Mouse (Mus musculus) retina, postnatal 1 day (tissue): ENCODE measurements around the gene Myo1a.
"Not testable (repeated sequence)": the region's sequence is repeated elsewhere in the genome, so short reads cannot be mapped to it uniquely, and the experiment has no call there.

Source experiments
- DNase-seq: peaks from one replicate; pipeline ENCODE4 v3.0.0-alpha.2; 2012

Myo1a gene

DNA sequence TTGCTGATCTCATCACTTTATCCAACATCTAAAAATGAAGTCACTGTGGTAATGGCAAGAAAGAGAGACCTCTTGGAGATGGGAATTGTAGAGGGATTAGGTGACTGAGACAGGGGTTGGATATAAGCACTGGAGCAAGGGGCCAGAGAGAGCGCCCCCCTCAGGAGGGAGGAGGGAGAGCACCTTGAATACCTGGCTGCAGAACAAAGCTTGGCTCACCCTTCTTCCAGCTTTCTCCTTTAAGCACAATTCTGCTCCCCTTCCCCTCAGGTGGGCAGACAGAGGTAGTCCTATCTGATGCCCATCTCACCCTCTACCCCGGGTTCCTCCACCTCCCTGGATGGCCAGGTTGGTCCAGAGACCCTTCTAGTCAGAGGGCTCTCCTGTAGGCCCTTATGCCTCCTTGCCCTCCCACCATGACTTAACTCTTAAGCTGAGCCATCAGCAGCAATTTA is at the start of gene Myo1a:
Myo1a (plus strand) TSS at position 405 of the 455 bp plus-strand sequence.
- no peak for DNase-seq

DNA sequence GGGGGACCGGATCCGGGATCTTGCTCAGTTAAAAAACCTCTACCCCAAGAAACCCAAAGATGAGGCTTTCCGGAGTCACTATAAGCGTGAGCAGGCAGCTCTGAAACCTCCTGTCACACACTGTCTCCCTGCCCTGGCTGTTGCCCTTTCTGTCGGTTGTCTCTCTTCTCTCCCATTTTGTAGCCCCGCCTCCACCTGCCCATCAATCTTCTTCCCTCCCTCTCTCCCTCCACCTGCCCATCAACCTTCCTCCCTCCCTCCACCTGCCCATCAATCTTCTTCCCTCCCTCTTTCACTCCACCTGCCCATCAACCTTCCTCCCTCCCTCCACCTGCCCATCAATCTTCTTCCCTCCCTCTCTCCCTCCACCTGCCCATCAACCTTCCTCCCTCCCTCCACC is 47.4 kb upstream of the Myo1a start:
- not testable (repeated sequence) for DNase-seq

DNA sequence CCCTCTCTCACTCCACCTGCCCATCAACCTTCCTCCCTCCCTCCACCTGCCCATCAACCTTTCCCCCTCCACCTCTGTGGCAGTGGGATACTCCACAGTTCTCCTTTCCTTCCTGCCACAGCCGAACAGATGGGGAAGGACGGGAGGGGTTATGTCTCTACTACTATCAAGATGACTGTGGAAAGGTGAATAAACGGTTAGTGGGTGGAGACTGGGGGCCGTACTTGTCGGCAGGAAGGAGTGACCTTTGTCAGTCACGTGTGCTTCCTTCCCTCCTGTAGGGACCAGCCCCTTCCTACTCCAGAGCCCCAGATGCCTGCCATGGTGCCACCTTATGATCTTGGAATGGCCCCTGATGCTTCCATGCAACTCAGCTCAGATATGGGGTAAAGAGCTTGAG is 46.9 kb upstream of the Myo1a start:
- DNase-seq, result no peak

DNA sequence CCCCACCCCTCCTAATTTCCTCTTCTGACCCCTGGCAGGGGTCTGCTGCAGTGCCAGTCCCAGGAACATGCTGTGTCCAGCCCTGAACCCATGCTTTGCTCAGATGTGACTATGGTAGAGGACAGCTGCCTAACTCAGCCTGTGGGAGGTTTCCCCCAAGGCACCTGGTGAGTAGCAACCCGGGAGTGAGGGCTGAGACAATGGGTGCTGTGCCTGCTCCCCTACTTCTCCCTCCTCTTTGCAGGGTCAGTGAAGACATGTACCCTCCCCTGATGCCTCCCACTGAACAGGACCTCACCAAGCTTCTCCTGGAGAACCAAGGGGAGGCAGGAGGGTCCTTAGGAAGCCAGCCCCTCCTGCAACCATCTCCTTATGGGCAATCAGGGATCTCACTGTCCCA is 45.4 kb upstream of the Myo1a start:
- no peak for DNase-seq

DNA sequence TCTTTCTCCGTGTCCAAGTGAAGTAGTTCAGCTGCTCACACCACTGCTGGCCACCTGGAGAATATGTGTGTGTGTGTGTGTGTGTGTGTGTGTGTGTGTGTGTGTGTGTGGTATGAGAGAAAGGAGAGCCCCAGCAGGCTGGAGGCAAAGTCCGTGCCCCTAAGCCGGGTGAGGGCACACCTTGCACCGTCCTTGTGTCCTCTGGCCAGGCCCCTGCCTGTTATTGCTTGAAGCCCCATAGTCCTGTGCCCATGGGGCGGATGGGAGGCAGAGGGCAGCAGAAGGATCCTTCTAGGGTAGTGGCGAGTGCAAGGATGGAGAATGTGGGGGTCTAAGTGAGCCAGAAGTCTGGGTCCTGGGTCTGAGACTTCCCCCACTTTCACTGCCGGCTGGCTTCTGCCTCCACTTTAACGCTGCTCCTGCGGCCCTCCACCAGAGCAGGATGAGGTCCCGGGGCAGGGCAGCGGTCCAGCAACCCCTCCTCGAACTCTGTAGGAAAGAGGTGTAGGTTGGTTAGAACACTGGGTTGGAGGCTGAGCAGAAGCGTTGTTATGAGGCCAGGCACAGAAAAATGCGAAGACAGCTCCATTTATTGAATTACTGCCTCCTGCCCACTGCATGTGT is 43.6 kb upstream of the Myo1a start:
- DNase-seq, result no peak

DNA sequence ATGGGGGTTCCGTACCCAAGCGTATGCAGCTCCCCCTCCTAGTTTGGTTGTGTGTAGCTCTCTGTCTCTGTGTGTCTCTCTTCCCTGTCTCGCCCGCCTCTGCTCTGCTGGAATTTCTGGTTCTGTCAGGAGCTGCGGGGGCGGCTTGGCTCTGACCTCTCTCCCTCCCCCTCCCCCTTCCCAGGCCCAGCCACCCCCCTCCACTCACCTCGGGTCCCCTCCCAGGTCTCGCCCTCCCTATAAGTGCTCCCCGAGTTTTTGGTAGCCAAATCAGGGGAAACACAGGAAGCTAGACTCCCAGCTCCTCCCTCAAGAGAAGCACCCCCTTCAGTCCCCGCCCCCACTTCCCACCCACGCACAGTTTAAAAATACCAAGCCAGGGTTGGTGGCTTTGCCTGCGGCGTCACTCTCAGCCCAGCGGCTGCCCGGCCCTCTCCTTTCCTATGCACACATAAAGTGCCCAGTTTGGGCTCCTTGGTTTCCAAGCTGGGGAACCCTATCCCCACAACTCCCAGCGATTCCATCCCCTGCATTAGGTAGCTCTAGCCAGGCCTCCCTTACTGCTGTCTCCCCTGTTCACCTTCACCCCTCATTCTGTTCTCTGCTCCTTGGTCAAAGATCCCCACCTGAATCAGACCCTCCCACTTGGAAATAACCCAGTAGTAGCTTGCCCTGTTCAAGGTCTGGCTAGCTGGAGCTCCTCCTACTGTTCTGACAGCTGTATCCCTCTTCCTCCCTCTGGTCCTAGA is 42.9 kb upstream of the Myo1a start:
- DNase-seq, result no peak

DNA sequence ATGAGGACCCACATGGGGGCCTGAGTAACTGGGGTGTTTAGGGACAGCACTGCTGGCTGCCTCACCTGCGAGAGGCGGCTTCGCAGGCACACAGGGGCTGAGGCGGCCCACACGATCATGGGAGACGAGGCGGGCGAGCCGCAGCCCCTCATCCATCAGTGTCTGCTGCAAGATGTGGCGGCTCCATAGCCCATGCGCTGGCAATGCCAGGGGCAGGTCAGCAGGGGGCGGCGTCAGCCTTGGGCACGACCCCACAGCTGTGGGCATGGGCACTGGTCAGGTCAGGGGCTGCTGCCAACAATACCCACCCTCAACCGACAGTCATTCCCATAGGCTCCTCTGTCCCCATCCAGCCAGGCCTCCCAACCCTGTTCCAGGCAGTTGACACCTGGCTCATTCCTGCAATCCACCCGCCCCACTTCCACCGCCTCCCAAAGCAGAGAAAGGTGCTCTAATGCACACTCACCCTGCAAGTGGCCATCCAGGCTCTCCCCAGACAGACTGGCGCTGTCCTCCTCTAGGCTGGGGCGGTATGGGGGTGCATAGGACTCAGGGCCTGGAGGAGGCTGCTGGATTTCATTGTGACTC is 42.2 kb upstream of the Myo1a start:
- peak; percentile 70 for DNase-seq

DNA sequence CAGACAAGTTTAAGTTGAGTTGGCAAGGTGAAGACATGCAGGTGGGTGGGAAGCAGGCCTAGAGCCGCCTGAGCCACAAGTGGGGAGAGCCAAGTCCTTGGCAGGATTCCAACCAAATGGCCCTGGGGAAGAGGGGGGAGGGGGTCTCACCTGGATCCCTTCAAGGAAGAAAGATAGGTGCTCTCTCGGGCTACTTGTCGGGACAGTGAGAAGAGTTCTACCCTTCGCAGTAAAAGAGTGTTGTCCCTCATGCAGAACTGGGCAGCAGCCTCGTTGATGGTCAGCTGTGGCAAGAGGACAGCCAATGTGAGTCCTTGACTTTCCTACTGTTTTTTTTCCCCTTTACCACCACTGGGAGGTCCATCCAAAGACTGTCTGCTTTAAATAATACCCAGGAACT is 41.4 kb upstream of the Myo1a start:
- DNase-seq, result no peak

DNA sequence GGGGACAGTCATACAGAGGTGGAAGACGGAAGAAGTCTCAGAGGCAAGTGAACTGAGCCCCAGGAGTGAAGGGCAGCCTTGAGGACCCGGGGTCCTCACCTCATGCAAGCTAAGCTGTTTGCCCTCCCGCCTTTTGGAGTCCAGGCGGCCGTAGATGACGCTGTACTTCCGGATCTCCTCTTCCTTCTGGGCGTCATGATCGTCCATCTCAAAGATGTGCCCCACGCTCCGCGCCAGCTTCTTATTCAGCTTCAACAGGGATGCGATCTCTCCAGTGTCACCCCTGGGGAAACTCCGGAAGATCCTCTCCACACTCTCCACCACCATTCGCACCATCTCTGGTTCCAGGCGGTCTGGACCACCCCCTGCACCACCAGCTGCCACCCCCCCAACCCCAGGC is 40.8 kb upstream of the Myo1a start:
- DNase-seq, result no peak

DNA sequence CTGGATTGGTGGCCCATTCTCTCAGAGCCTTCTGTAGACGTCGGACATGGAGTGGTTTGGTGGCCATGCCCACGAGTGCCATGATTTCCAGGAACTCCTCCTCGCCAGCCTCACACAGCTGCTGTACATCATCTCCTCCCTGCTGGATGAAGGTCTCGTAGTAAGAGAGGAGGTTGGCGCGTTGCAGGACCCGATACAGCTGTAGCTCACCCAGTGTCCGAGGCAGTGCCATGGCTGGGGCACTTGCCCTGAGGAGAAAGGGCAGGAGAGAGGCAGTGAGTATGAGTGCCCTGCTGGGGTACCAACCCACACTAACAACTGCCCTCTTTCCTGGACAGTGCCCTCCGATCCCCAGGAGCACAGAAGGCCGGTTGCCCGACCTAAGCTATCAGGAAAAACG is 40.1 kb upstream of the Myo1a start:
- no peak for DNase-seq

DNA sequence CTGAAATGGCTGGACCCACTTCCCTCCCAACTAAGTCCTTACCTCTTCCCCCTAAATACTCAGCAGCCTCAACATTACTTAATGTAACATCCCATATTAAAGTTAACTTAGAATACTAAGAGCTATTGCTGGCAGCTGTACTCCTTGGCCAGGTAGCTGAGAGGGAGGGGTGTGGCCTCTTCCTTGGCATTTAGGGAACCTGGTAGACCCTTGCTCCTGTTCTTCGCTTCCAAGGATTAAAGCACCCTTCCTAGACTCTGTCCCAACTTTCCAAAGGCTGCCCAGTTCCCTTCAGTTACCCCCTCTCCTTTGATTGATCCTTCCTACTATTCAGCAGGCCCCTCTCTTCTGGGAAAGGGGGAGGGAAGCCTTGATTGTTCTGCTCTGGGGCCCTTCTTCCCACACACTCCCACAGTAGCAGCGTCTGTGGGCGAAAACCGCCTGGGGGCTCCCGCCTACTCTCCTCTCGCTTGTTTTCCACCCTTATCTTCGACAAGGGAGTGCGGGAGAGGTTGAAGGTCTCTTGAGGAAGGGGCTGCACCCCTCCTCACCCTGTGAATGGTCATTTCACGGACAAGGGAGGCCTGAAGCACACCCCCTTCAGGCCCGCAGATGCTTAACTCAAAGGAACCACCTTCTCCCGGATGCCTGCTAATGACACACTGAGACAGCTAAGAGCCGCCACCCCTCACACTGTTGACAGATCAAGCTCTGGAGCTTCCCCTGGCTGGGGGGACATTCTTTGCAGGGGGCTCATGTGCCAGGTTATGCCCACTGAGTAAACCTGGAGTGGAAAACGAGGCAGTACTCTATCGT is 39.4 kb upstream of the Myo1a start:
- peak; percentile 47 for DNase-seq

DNA sequence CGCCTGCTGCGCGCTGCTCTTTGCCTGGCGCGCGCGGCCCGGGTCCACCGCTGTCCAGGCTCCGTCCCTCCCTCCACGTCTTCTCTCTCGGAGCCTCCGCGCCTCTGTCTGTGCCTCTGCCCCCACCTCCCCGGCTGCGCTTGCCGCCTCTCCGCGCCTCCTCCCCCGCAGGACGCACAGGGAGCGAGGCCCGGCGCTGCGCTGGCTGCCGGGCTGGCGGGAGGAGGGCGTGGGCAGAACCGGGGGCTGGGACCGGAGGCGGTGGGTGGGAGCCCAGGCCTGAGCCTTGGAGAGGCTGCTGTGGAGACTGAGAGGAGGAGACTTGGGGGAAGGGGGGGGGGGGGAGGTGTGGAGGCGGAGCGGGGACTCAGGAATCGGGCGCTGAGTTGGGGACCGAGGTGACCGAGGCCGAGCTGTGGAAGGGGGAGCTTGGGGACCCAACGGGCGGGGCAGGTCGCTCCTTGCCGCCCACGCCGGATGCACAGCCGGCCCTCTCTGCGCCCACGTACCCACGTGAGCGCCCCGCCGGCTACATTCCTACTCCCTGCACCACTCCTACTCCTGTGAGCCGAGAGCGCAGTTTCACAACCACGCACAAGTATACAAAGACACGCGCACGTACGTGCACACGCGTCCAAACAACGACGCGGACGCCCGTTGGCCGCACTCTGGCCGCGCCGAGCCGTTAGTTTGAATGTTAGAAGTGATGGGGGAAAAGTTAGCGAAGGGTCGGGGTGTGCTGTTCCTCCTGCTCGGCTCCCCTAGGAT is 38.3 kb upstream of the Myo1a start, which contains the start of gene Nemp1:
Nemp1 (plus strand) TSS at position 401 of the 768 bp plus-strand sequence.
- peak; percentile 86 for DNase-seq

DNA sequence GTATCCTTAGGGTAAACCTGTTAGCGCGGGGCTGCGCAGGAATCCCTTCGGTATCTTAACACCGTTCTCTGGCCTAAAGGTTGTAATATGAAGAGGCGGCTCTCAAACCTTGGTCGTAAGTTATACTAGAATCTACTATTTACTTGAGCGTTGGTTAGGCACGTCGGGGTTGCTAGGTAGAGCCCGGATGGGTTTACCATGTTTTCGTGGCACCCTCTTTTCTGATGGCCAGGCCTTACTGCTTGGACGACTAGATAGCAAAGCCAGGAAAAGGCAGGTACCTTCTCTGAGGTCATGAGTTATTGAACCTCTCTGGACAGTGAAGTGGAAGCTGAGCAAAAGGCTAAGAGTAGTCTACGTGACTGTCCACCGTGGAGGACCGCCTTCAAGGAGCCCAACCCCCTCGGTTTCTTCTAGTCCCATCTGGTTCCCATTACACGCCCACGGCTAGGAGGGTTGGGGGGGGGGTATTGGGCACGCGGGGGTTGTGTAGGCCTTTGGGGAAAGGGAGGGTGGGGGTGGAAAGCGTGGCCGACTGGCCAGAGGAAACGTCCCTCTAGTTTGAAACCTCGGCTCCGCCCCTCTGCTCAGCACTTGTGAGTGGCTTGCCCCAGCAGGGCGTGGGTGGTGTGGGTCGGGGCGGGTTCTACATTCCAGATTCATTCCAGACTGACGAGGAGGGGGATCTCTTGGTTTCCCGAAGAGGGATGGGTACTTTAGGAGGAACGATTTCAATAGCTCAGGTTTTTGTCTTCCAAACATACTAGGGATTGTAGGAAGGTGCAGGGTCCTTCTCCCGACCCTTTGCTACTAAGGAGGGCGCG is 37.5 kb upstream of the Myo1a start:
- peak; percentile 86 for DNase-seq

DNA sequence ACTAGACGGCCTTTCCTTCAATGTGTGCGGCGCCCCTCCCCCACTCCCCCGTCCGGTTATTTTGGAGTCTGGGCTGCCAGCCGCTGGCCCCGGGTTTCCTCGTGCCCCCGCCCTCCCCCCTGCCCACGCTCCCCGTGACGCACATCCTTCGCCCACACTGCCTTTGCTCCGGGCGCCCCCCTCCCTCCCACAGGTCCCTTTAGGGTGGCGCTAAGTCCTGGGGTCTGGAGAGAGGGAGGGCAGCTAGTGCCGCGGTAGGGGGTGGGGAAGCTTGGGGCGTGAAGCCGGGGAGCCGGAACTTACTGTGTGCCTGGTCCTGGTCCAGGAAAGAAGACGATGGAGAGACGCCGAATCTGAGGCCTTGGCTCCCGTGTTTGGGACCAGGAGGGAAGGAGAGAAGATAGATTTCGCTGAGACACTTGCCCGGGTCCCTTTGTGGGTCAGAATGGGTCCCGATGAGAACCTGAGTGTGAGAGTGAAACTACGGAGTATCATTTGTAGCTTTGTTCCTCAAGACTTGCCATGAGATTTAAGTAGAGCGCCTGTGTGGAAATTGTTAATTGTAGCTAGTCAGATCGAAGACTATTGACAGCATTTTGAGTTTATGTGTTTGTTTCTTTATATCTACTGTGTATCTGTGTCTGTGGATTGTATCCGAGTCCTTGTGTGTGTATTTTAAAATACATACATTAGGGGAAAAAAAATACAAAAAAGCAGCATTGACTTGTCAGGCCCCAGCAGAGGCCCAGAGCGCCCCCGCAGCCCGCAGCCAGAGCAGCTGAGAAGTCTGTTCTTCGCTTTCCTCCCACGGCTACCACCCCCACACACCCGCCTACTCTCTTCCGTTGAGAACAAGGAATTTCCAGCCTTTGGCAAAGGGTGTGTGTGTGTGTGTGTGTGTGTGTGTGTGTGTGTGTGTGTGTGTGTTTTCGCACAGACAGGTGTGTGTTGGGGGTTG is 36.6 kb upstream of the Myo1a start, which contains the start of gene Nab2:
Nab2 (minus strand) TSS at position 476 of the 958 bp plus-strand sequence.
- peak; percentile 80 for DNase-seq

DNA sequence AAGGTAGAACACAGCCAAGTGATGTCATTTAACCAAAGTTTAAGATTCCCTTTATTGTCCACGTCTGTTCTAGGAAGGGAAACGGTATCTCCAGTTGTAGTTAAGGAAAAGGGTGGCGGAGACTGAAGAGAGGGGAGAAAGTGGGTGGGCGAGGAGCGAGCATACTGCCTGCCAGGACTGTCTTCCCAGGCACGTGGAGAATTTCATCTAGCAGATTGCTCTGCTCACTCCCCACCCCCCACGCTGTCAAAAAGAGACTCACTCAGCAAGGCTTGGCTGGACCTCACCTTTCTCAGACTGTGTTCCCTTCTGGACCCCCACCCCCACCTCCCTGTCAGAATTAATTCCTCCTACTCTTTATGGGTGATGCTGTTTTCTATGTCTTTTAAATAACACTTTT is 35.8 kb upstream of the Myo1a start:
- no peak for DNase-seq

DNA sequence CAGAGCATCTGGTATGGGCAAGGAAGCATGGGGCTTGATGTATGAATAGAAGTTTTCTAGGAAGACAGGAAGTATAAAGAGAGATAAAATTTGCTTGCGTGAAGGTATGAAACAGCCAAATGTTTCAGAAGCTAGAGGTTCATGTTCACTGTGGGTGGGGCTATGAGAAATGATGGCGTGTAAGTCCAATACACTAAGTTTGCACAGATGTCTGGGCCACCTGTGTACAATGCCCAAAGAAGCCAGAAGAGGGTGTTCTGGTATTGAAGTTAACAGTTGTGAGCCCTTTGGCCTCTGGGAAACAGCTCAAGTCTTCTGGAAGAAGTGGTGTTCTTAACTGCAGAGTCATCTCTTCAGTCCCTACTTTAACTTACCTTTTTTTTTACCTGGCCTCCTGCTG is 34.8 kb upstream of the Myo1a start:
- DNase-seq, result no peak

DNA sequence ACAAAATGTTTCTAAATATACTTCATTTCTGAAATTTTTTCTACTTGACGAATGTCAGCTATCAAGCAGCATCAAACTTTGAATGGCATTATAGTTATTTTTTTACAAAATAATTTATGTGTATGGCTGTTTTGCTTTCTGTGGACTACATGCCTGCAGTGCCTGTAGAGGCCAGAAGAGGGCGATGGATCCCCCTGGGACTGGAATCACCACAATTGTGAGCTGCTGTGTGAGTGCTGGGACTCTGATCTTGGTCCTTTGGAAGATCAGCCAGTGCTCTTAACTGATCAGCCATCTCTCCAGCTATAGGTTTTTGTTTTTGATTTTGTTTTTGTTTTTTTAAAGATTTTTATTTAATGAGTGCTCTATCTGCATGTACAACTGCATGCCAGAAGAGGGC is 33.7 kb upstream of the Myo1a start:
- peak; percentile 38 for DNase-seq

DNA sequence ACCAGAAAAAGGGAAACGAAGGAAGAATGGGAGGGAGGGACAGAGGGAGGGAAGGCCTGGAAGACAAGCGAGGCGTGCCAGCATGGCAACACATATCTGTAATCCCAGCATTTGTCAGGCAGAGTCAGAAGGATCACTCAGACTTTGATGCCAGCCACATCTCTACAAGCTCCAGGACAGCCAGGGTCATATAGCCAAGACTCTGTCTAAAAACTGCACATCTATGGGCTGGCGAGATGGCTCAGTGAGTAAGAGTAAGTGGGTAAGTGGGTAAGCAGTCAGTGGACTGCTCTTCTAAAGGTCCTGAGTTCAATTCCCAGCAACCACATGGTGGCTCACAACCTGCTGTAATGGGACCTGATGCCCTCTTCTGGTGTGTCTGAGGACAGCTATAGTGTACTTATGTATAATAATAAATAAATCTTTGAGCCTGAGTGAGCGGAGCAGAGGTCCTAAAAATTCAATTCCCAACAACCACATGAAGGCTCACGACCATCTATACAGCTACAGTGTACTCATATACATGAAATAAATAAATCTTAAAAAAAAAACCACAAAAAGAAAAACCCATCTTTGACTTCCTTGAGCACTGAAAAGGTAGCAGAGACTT is 30.8 kb upstream of the Myo1a start:
- DNase-seq, result no peak

DNA sequence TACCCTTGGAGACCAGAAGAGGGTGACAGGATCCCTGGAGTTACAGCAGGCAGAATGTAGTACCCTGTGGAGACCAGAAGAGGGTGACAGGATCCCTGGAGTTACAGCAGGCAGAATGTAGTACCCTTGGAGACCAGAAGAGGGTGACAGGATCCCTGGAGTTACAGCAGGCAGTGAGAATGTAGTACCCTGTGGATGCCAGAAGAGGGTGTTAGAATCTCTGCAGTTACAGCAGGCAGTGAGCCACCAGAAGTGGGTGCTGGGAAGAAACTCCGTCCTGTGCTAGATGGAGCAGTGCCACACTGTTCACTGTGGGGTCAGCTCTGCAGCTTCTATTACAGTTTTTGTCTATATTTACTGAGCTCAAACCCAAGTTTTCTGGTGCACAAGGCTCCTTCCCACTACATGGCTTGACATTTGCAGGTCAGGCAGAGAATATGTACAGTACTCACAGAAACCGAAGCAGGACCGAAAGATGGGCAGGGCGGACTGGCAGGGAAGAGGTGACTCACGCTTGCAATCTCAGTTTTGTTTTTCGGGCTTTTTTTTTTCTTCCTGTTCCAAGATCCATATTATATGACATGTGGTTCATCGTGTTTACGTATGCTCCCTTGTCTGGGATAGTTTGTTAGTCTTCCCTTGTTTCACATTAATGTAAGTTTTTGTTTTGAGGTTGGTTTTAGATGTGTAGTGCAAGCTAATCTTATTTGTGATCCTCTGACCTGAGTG is 30.0 kb upstream of the Myo1a start:
- DNase-seq, result peak; percentile 92
